Mouse (Mus musculus): ENCODE data around the gene Rest.

- TF ChIP-seq CTCF (IDR thresholded peaks at IDR 0.05; ENCODE audit: control insufficient read depth, insufficient read depth, low read length), result no peak
- TF ChIP-seq POLR2A (IDR thresholded peaks at IDR 0.05; ENCODE audit: borderline replicate concordance, control insufficient read depth, low read depth, low read length), result no peak
These were observed 5.2 kb upstream of the Rest start for GRCm38 (mm10) chr5:77260141-77260540.
